Mouse (Mus musculus) heart, embryonic 15.5 days (tissue): ENCODE measurements around the gene Ndc1. TPM values are rescaled to one million over a fixed set of nuclear protein-coding genes. Genes with fewer than 3 reads are reported as not detected.
A peak's percentile ranks its signal among the peaks of the same experiment; 100 is the strongest.

Experiments used
- ATAC-seq: fragments of 200-750 bp; cut with Nextera tagmentation; replicated peaks from 2 replicates; pipeline ENCODE4 v1.8.0; 2017; ENCODE audit warnings: low read depth, moderate TSS enrichment; ENCODE audit not compliant: insufficient number of reproducible peaks, insufficient read depth, low FRiP score
- H3K27ac ChIP-seq: fragments of 300-500 bp; sonication (generic); 2 replicates; pipeline ENCODE4 v1.5.1; 2015; ENCODE audit warnings: mild to moderate bottlenecking, inconsistent platforms
- H3K27me3 ChIP-seq: fragments of 300-500 bp; sonication (generic); 2 replicates; pipeline ENCODE4 v1.6.1; 2015; ENCODE audit warnings: inconsistent platforms
- H3K36me3 ChIP-seq: fragments of 300-500 bp; sonication (generic); 2 replicates; pipeline ENCODE4 v1.6.1; 2015; ENCODE audit warnings: mild to moderate bottlenecking, inconsistent platforms
- H3K4me1 ChIP-seq: fragments of 300-500 bp; sonication (generic); replicated peaks from 2 replicates; pipeline ENCODE4 v1.6.1; 2015; ENCODE audit warnings: inconsistent platforms
- H3K4me2 ChIP-seq: fragments of 300-500 bp; sonication (generic); 2 replicates; pipeline ENCODE4 v1.6.1; 2015; ENCODE audit warnings: inconsistent platforms, mild to moderate bottlenecking, moderate library complexity
- H3K4me3 ChIP-seq: fragments of 300-500 bp; sonication (generic); 2 replicates; pipeline ENCODE4 v1.5.1; 2015; ENCODE audit warnings: mild to moderate bottlenecking, inconsistent platforms
- H3K9ac ChIP-seq: fragments of 300-500 bp; sonication (generic); 2 replicates; pipeline ENCODE4 v1.6.1; 2015; ENCODE audit warnings: mild to moderate bottlenecking, inconsistent platforms
- H3K9me3 ChIP-seq: fragments of 300-500 bp; sonication (generic); replicated peaks from 2 replicates; pipeline ENCODE4 v1.6.1; 2016; ENCODE audit warnings: inconsistent platforms
- WGBS: fragments of 180-500 bp; shearing (Covaris S2); methylation state at CpG from one replicate; pipeline ENCODE4 v1.1.7; 2015; ENCODE audit warnings: mixed read lengths; 5-methylcytosine and 5-hydroxymethylcytosine counted together
- polyA plus RNA-seq: library from polyadenylated mRNA; unstranded; fragments of >200 nt; fragmentation: Nextera tagmentation; extraction: Ambion mirVana; gene quantifications from 2 replicates; pipeline ENCODE4 v1.2.1, GENCODE M21; 2015

The Ndc1 gene
- polyA plus RNA-seq, 1 experiment from 2014 or later = 18.9 TPM

- 5% methylated on average over 14 of the region's 14 CpGs for WGBS
- no peak overlapping the region for H3K9ac ChIP-seq
- no peak for ATAC-seq
- no peak overlapping the region for H3K27ac ChIP-seq
- peaks cover 11% of the 10 kb centered on the region; the same call in 1 of the 2 replicates for H3K27me3 ChIP-seq
- H3K36me3 ChIP-seq = peaks cover 7% of the 10 kb centered on the region; the same call in 1 of the 2 replicates
- H3K4me3 ChIP-seq = peak overlapping the region; percentile 27
- H3K4me2 ChIP-seq = peak overlapping the region; percentile 57
- peaks cover 7% of the 10 kb centered on the region for H3K4me1 ChIP-seq
- no peaks in the 10 kb centered on the region for H3K9me3 ChIP-seq
These were observed 54.1 kb downstream of the Ndc1 start for GRCm38 (mm10) chr4:107421711-107422110.

GRCm38 (mm10) chr4:107422176-107422575, 54.6 kb downstream of the Ndc1 start:
- Histone ChIP-seq H3K9ac (no peak overlapping the region), H3K4me2 (peak overlapping the region; percentile 57), H3K4me3 (no peak overlapping the region), H3K4me1 (peaks cover 7% of the 10 kb centered on the region), H3K27me3 (peaks cover 11% of the 10 kb centered on the region; the same call in 1 of the 2 replicates), H3K36me3 (peaks cover 7% of the 10 kb centered on the region; the same call in 1 of the 2 replicates), H3K27ac (no peak overlapping the region), H3K9me3 (no peaks in the 10 kb centered on the region)
- WGBS = 24% methylated on average over 6 of the region's 6 CpGs
- no peak for ATAC-seq

GRCm38 (mm10) chr4:107425616-107426015, 58.0 kb downstream of the Ndc1 start:
- Histone ChIP-seq H3K27ac (no peak overlapping the region), H3K36me3 (no peaks in the 10 kb centered on the region)

GRCm38 (mm10) chr4:107426631-107427030, 59.0 kb downstream of the Ndc1 start:
- H3K27ac ChIP-seq = no peak overlapping the region
- H3K36me3 ChIP-seq = no peaks in the 10 kb centered on the region
- no peak overlapping the region for H3K4me3 ChIP-seq
- peaks cover 2% of the 10 kb centered on the region for H3K4me1 ChIP-seq
- peaks cover 18% of the 10 kb centered on the region for H3K27me3 ChIP-seq
- no peak overlapping the region for H3K9ac ChIP-seq
- no peak overlapping the region for H3K4me2 ChIP-seq
- ATAC-seq = no peak
- WGBS = 65% methylated on average over 9 of the region's 9 CpGs
- H3K9me3 ChIP-seq = no peaks in the 10 kb centered on the region

More at GRCm38 (mm10) chr4:107425616-107426015, 58.0 kb downstream of the Ndc1 start:
- H3K4me1 ChIP-seq = peaks cover 7% of the 10 kb centered on the region
- H3K4me2 ChIP-seq = no peak overlapping the region
- no peak overlapping the region for H3K9ac ChIP-seq
- no peak overlapping the region for H3K4me3 ChIP-seq
- no peak for ATAC-seq
- H3K27me3 ChIP-seq = peaks cover 15% of the 10 kb centered on the region
- 91% methylated on average over 12 of the region's 12 CpGs for WGBS
- H3K9me3 ChIP-seq = no peaks in the 10 kb centered on the region

- ATAC-seq = no peak
These were observed 65.1 kb downstream of the Ndc1 start for GRCm38 (mm10) chr4:107432717-107433116.

GRCm38 (mm10) chr4:107433998-107434355, 66.4 kb downstream of the Ndc1 start:
- Histone ChIP-seq H3K4me2 (peak overlapping the region; percentile 99), H3K9me3 (no peaks in the 10 kb centered on the region), H3K4me3 (peak overlapping the region; percentile 73), H3K27ac (no peak overlapping the region), H3K27me3 (peaks cover 74% of the 10 kb centered on the region), H3K9ac (peak overlapping the region; percentile 54), H3K36me3 (no peaks in the 10 kb centered on the region), H3K4me1 (peaks cover 18% of the 10 kb centered on the region)
- no peak for ATAC-seq
- 7% methylated on average over 15 of the region's 15 CpGs for WGBS

More at GRCm38 (mm10) chr4:107432717-107433116, 65.1 kb downstream of the Ndc1 start:
- 80% methylated on average over 5 of the region's 5 CpGs for WGBS
- Histone ChIP-seq H3K27ac (no peak overlapping the region), H3K4me1 (peaks cover 18% of the 10 kb centered on the region), H3K4me3 (no peak overlapping the region), H3K36me3 (no peaks in the 10 kb centered on the region), H3K27me3 (peaks cover 61% of the 10 kb centered on the region), H3K9ac (no peak overlapping the region), H3K9me3 (no peaks in the 10 kb centered on the region), H3K4me2 (no peak overlapping the region)

GRCm38 (mm10) chr4:107434356-107435237, 67.0 kb downstream of the Ndc1 start, which contains the start of gene Glis1:
Gene Glis1 (plus strand): TSS chr4:107434591.
- H3K4me2 ChIP-seq = peak within 1 kb of the TSS; percentile 99
- ATAC-seq = peak; percentile 92
- no peaks in the 10 kb centered on the region for H3K36me3 ChIP-seq
- WGBS = under 1% methylated on average over 111 of the region's 112 CpGs
- H3K27me3 ChIP-seq = peaks cover 80% of the 10 kb centered on the region
- H3K9me3 ChIP-seq = no peaks in the 10 kb centered on the region
- H3K9ac ChIP-seq = peak within 1 kb of the TSS; percentile 54
- peak within 1 kb of the TSS; percentile 73 for H3K4me3 ChIP-seq
- H3K27ac ChIP-seq = no peak within 1 kb of the TSS
- H3K4me1 ChIP-seq = peaks cover 18% of the 10 kb centered on the region

GRCm38 (mm10) chr4:107435238-107435946, 67.8 kb downstream of the Ndc1 start:
- no peak; the same call in 1 of the 2 replicates for ATAC-seq
- Histone ChIP-seq H3K9me3 (no peaks in the 10 kb centered on the region), H3K9ac (no peak overlapping the region), H3K36me3 (no peaks in the 10 kb centered on the region), H3K27me3 (peaks cover 80% of the 10 kb centered on the region), H3K4me1 (peaks cover 21% of the 10 kb centered on the region), H3K4me2 (peak overlapping the region; percentile 99), H3K27ac (no peak overlapping the region), H3K4me3 (peak overlapping the region; percentile 73)
- 2% methylated on average over 47 of the region's 47 CpGs for WGBS

- Histone ChIP-seq H3K9ac (no peak overlapping the region), H3K27me3 (peaks cover 86% of the 10 kb centered on the region), H3K27ac (no peak overlapping the region), H3K36me3 (no peaks in the 10 kb centered on the region), H3K4me1 (peaks cover 23% of the 10 kb centered on the region), H3K4me3 (no peak overlapping the region), H3K4me2 (no peak overlapping the region), H3K9me3 (no peaks in the 10 kb centered on the region)
- WGBS = 89% methylated on average over 7 of the region's 7 CpGs
- ATAC-seq = no peak
These were observed 68.9 kb downstream of the Ndc1 start for GRCm38 (mm10) chr4:107436476-107436875.

GRCm38 (mm10) chr4:107438741-107439140, 71.2 kb downstream of the Ndc1 start:
- no peak overlapping the region for H3K9ac ChIP-seq
- no peaks in the 10 kb centered on the region for H3K36me3 ChIP-seq
- H3K27me3 ChIP-seq = peaks cover 83% of the 10 kb centered on the region
- no peak overlapping the region for H3K4me2 ChIP-seq
- peaks cover 22% of the 10 kb centered on the region for H3K4me1 ChIP-seq
- no peak overlapping the region for H3K27ac ChIP-seq
- WGBS = 90% methylated on average over 8 of the region's 8 CpGs
- H3K9me3 ChIP-seq = no peaks in the 10 kb centered on the region
- H3K4me3 ChIP-seq = no peak overlapping the region
- no peak for ATAC-seq

GRCm38 (mm10) chr4:107440306-107440705, 72.7 kb downstream of the Ndc1 start:
- H3K9ac ChIP-seq = peak overlapping the region; percentile 32; the same call in 1 of the 2 replicates
- H3K9me3 ChIP-seq = no peaks in the 10 kb centered on the region
- WGBS = 24% methylated on average over 13 of the region's 13 CpGs
- peak overlapping the region; percentile 62 for H3K4me2 ChIP-seq
- H3K27ac ChIP-seq = no peak overlapping the region
- no peak for ATAC-seq
- H3K4me3 ChIP-seq = peak overlapping the region; percentile 41
- H3K36me3 ChIP-seq = no peaks in the 10 kb centered on the region
- peaks cover 10% of the 10 kb centered on the region for H3K4me1 ChIP-seq
- peaks cover 75% of the 10 kb centered on the region for H3K27me3 ChIP-seq
